Mouse (Mus musculus) kidney, postnatal 10 days (tissue): ENCODE measurements around the gene Clstn1.

Source experiments
- DNase-seq: peaks from one replicate; pipeline ENCODE4 v3.0.0; 2021; ENCODE audit warnings: mixed read lengths

Clstn1 gene

DNA sequence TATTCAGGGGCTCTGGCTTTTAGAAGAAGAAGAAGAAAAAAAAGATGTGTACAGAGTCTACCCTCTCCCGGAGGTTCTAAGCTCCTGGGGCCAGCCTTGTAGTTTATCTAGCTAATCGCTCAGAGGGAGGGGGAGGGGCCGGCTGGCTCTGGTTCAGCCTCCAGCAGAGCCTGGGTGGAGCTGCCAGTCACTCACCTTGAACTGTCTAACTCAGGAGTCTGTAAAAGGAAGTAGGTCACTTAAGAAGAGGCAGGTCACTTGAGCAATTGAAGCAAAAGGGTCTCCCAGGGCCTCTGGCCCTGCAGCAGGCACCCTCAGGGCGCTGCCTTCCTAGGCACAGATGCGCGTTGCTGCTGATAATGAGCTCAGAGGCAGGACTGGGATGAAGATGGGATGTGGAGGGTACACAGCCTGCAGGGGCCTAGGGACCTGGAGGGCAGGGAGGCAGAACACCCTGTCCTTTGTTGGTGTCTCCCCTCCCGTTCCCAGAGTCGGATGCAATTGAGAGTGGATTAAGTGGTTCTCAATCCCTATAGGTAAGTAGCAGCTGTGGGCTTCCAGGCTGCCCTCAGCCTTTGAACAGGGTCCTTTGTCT is 18.7 kb upstream of the Clstn1 start:
- peak; percentile 78 for DNase-seq

- DNase-seq = no peak
These were observed 17.6 kb upstream of the Clstn1 start for GRCm38 (mm10) chr4:149568622-149569021.

GRCm38 (mm10) chr4:149569781-149570497 is 16.3 kb upstream of the Clstn1 start:
- DNase-seq = no peak

- no peak for DNase-seq
These were observed 15.8 kb upstream of the Clstn1 start for GRCm38 (mm10) chr4:149570498-149570863.

GRCm38 (mm10) chr4:149571209-149571608 is 15.1 kb upstream of the Clstn1 start:
- DNase-seq = no peak

DNA sequence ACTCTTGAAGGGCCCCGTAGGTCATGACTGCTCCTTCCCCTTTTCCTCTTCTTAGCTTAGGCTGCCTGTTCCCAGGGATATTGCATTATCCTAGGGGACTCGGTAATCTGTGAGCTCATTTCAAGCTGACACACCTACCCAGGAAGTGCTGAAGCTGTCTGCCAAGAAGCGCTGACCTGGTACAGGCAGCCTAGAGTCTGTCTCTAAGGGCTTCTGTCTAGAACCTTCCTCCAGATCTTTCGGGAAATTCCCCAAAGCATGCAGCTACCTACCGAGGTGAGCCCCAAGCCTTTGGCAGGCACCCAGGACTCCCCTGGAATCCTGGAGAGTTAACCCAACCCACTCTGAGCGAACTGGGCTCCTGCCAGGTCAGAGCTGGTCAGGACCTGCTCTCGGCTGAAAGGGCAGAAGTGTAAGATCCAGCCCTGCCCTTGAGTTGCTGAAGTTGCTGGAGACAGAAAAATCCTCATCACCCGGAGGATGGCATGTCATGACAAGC is 14.6 kb upstream of the Clstn1 start:
- DNase-seq = peak; percentile 93

DNA sequence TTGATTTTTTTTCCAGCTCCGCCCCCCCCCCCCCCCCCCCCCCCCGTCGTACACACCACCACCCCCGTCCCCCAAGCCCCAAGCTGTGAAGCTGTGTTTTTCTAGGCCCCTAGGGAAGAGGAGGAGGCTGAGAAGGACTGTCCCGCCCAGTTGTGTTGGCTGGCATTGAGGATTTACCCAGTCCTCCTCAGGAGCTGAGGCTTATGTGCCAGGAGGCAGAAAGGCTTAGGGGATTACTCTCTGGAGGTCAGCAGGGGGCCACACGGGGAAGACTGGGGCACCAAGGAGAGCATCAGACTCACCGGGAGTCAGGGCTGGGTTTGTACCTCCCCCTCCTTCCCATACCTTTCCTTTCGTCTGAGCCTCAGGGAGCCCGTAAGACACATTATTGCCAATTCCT is 13.8 kb upstream of the Clstn1 start:
- DNase-seq = no peak

GRCm38 (mm10) chr4:149572851-149573250 is 13.4 kb upstream of the Clstn1 start:
- no peak for DNase-seq

- DNase-seq = peak; percentile 43
These were observed 11.9 kb upstream of the Clstn1 start for GRCm38 (mm10) chr4:149574391-149574821.

- no peak for DNase-seq
These were observed 10.2 kb upstream of the Clstn1 start for GRCm38 (mm10) chr4:149576061-149576460.

DNA sequence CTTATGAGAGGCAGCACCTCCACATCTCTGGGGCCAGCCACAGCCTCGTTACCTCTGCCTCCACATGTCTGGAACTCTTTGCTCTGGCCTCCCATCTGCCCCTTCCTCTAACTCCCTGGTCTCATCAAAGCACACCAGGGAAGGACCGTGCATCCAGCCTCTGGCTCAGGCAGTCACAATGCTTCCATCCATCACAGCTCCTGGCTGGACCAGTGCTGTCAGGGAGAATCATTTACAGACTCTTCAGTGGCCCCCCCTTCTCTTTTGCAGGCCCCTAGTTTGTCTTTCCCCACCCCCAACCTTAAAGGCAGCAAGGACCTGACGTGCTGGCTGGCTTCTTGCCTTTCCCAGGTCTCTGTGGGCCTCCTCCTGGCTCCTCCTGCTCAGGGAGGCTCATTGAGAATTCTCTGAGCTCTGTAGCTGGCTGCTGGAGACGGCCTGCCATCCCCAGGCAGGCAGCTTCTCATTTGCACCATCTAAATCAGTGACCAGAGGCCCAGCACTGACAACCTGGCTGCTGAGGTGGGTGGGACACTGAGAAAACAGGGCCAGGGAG is 9.2 kb upstream of the Clstn1 start:
- no peak for DNase-seq

GRCm38 (mm10) chr4:149578085-149578681 is 8.1 kb upstream of the Clstn1 start:
- no peak for DNase-seq

- no peak for DNase-seq
These were observed 7.4 kb upstream of the Clstn1 start for GRCm38 (mm10) chr4:149578831-149579230.

- DNase-seq = no peak
These were observed 1.0 kb upstream of the Clstn1 start for GRCm38 (mm10) chr4:149585236-149585635.

DNA sequence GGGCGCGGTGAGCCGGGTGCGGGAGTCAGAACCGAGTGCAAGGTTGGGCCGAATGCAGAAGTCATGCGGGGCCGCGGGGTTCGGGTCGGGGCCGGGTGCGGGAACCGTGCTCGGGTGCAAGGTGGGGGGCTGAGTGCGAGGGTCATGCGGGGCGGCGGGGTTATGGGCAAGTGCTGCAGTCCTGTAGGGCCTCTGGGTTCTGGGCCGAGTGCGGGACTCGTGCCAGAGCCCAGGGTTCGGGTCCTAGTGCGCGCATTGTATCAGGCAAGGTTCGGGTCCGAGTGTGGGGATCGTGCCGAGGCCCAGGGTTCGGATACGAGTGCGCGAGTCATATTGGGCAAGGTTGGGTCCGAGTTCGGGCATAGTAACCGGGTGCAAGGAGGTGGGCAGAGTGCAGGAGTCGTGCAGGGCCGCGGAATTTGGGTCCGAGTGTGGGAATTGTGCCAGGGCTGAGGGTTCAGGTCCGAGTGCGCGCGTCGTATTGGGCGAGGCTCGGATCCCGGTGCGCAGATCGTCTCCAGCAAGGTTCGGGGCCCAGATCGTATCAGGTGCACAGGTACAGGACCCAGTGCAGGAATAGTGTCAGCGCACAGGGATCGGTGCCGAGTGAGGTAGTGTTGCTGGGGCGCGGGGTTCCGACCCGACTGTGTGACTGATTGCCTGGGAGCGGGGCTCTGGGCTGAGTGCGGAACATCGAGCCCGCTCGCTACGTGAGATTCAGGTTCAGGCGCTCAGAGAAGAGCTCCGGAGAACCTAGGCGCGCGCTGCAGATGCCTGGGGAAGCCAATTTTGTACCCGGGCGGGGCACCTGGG is 721 bp downstream of the Clstn1 start:
- peak; percentile 67 for DNase-seq

GRCm38 (mm10) chr4:149587596-149588168 is 1.4 kb downstream of the Clstn1 start:
- no peak for DNase-seq

DNA sequence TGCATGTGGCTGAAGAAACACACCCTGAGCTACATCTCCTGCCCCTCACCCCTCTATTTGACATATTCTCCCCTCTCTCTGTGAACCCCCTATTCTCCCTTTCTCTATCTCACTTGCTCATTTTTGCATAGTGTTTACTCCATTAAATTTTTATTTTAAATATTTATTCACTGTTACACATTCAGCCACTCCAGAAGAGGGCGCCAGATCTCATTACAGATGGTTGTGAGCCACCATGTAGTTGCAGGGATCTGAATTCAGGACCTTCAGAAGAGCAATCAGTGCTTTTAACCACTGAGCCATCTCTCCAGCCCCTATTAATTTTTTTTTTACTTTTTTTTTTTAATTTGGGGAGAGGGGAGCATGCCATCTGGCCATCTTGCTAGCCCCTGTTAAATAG is 3.9 kb downstream of the Clstn1 start:
- DNase-seq = no peak

DNA sequence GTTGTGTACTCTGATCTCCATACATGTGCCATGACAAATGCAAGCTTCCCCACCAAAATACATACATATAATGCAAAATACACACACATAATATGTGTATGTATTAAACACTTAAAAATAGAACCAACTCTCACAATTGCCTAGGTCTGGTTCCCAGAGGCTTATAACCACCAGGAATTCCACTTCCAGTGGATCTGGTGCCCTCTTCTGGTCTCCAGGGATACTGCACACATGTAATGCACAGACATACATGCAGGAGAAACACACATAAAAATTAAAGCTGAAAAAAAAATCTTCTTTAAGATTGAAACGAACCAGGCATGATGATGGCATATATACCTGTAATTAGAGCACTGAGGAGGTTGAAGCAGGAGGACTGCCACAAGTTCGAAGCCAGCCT is 5.2 kb downstream of the Clstn1 start:
- DNase-seq = no peak

DNA sequence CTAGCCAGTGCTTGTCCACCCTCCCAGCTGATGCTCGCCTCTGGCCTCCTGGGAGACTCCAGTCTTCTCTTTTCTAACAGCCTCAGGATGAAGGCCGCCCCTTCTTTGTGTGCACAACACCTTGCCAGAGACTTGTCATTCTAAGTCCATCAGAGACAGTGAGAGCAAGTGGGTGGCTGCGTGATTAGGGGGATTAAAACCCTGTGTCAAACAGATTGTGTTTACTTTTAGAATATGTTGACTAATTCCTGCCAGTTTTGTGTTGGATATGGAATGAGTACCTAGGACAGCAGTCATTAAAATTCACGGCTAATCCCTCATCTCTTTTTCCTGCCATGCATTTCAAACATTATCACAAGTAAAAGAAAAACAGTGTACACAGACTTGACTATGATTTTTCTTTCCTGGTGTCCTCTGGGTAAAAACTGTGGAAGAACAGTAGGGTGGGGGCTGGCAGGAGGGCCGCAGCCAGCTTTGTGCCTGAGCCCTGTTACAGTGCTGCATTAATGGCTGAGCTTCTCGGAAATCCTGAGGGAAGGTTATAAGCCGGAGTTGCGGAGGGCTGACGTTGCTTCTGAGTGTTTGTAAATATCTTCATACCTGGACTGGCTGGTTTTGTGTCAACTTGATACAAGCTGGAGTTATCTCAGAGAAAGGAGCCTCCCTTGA is 8.8 kb downstream of the Clstn1 start:
- DNase-seq = no peak

- DNase-seq = peak; percentile 23
These were observed 11.5 kb downstream of the Clstn1 start for GRCm38 (mm10) chr4:149597641-149598208.

DNA sequence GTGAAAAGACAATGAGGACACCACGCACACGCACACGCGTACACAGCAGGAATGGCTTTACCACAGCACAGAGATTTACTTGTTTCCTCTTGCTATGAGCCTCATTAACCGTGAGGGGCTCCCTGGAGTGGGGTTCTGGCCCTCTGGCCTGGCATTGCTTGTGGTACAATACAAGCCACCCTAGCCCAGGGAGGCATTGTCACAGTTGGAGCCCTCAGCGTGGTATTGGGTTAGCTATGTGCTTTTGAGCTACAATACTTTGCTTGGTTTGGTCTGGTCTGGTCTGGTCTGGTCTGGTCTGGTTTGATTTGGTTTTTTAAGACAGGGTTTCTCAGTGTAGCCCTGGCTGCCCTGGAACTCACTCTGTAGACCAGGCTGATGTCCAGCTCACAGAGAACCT is 13.3 kb downstream of the Clstn1 start:
- DNase-seq = no peak

GRCm38 (mm10) chr4:149600130-149600529 is 13.9 kb downstream of the Clstn1 start:
- DNase-seq = no peak
